Mouse (Mus musculus) embryo, embryonic 10 days (tissue): ENCODE data around the gene 1700113H08Rik.

ENCODE experiments used
- DNase-seq: peaks from one replicate; pipeline ENCODE4 v3.0.0-alpha.2; 2015; ENCODE audit warnings: low spot score

1700113H08Rik gene

DNA sequence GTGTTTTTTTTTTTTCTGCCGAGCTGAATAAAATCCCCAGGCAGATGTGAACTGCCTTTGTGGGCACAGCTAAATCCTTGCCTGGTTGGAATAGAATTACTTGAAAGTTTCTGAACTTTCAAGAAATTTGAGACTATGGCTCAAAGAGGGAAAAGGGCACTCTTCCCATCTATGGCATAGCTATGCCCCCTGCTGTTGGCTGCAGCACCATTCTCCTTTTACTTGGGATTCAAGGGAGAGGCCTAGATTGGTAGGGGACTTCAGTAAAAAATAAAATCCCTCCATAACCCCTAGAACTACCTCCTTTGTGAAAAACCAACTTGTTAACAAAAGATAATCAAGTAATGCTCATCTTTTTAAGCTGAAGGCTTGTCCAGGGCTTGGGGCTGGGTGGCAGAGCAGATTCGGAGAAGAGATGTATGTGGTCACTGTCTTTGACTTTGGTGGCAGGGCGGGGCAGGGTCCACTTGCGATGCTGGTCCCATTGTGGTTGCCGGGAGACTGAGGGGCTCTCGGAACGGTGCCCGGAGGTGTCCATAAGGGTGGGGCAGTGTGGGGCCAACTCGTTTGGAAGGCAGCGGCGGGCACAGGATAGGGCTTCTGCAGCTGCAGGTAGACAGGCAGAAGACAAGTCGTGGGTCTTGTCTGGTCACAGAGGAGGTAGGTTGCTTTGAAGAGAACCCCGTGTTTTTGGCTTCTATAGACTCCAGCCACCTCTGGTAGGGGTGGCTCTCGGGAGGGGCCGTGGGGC, at the start of gene 1700113H08Rik:
Gene 1700113H08Rik, plus strand, starts transcription at position 546 of the 751 bp plus-strand sequence.
- peak; percentile 54 for DNase-seq

DNA sequence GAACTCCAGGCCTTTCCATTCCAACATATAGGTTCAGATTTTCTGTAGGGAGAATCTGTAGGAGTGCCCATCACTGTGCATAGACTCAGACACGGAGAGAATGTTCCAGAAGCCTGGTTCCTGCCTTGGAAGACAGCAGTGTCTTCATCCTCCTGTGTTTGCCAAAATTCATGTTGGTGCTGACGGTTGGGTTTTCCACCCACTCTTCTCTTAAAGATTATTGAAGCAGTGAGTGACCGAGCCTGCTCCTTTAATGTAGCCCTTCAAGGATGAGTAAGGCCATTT, 49.7 kb upstream of the 1700113H08Rik start:
- DNase-seq, result no peak

DNA sequence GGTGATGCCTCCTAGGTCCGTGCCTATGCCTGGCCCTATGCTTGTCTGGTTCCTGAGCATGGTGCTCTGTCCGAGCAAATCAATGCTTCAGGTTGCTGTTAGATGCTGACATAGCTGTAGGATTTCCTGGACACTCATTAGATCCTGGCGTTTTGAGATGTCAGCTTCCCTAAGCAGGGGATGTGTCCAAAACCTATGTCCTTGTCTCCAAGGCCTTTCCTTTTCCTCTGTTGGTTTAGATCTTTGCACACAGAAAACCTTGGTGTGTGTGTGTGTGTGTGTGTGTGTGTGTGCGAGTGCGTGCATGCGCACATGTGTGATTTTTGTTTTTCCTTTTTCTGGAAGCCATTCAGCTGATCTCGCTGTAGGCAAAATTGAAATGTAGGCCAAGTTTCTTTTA, 45.8 kb upstream of the 1700113H08Rik start:
- no peak for DNase-seq

DNA sequence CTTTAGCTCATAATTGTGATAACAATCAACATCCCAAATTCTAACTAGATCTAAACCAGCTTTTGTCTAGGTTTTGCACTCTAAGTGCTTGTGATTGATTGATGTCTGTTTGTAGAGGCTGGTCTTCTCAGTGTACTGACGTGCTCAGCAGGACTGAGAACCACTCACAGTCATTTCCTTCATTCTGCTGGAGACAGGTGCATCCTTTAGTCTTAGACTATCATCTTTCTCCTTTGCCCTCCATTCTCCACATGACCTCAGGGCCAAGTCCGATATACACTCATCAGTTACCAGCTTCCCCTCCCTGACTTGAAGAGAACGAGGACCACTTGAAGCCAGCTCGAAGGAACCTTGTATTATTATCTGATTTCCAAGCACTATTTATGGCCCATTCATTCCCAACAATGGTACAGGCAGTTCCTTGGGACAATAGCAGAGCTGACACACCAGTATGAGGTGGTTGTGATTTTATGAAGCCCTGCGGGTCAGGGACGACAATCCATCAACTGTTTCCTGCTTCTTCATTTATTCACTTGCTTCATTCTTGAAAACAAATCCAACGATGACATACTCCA, 43.4 kb upstream of the 1700113H08Rik start:
- no peak for DNase-seq

DNA sequence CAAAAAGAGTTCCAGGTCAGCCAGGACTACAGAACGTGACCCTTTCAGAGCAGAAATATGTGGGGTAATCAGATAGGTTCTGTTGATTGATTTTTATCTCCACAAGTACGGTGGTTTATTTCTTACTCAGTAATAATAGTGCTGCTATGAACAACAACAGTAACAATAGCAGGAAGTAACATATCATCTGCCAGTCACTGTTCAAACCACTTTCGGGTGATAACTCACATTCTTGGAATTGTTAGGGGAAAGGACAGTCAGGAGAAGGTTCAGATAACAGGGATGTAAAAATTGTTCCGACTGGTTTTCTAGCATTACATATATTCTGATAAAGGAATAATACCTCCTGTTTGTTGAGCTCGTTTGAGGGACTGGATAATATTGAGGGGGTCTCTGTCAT, 42.4 kb upstream of the 1700113H08Rik start:
- DNase-seq, result no peak

DNA sequence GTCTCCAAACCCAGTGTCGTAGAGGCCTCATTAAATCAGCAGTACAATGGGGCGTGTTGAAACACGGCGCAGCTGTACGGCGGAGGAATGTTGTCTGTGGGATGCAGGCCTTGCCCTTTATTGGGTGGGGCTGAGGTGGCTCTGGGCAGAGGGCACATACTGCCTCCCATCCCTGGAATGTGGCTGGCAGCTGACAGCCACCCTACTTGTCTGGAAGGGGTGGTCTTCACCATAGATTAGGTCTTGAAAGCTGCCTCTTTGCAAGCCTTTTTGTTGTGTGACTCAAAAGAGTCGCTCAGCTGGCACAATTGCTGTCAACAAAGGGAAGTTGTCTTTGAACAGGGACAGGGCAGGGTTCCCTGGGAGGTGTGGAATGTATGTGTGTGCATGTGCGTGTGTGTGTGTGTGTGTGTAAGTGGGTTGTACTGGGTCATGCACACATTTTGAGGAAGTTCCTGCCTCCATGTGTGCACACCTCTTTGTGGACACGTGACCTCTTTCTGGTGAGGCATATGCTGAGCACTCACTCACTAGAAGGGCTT, 41.6 kb upstream of the 1700113H08Rik start:
- DNase-seq, result peak; percentile 61

DNA sequence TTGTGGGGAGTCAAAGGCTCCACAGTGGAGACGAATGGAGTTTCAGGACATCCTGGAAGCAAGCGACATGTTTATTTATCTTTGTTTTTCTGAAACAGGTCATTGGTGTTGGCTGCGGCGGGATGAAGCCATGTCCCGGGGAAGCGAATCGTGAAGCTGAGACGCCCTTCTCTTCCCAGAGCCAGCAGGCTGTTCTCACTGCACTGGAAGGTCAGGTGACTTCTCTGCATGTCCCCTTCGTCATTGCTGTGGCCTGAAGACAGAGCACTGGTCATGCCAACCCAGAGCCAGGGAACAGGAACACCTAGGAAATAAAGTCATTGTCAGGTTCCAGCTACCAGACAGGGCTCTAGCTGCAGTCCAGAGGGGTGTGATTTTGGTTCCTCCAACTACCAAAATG, 39.0 kb upstream of the 1700113H08Rik start:
- DNase-seq, result no peak

DNA sequence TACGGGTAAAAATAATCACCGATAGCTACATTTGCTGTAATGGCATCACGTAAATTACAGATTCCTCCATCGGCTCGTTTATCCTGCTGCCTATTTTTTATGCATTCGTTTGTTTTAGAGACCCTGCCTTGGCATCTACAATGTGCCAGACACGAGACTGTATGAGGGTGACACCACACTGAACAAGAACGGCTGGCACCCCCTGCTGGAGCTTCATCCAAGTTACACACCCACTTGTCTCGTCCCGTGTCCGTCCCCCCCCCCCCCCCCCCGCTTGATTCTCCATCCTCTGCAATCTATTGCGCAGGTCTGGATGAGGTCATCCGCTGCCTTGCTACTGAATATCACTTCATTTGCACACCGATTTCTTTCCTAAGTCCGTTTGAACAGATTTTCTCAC, 37.1 kb upstream of the 1700113H08Rik start:
- DNase-seq, result peak; percentile 51

DNA sequence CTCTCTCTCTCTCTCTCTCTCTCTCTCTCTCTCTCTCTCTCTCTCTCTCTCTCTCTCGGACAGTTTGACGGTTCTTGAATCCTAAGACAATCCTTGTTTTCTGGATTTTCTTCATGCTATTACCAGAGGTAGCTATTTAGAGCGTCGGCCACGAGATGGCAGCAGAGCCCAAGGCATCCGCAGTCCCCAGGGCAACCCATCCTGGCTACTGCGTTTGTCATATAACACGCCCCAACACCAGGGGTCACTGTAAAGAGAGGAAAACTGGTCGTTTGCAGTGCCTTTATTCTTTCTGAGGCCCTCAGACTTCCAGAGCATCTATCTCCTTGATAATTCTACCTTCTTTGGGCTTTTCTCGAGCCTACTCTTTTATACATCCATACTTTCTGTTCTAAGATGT, 33.0 kb upstream of the 1700113H08Rik start:
- DNase-seq, result peak; percentile 96

DNA sequence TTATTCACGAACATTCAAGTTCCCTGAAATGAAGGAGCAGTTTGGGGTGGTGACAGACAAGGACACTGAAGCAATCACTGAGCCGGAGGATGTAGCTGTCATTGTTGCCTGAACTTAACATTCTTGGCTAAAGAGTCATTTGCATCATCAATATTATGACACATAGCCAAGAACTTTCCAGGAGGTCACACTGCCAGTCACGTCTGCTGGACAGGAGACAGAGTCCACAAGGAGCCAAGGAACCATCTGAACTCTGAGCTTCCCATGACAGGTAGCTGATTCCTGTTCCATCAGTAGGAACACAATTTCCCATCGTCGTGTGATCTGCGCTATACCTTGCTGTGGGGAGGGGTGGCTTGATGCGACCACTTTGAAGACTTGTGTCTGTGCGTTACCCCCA, 25.1 kb upstream of the 1700113H08Rik start:
- no peak for DNase-seq

DNA sequence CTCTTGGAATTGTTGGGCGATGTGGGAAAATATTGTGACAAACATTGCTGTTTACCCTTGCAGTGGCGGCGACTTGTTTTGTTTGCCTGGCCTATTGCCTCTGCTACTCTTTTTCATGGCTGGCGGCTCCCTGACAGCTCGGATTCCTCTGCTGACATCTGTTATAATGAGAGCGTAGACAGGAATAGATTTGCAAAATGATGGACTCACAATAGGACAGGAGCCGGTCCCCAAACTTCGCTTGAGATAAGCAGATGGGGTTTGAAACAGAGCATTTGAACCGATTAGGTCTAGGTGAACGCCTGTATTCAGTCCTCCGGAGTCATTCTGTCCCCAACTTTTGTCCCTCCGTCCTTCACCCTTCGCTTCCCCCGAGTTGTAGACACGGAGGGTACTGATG, 22.0 kb upstream of the 1700113H08Rik start:
- DNase-seq, result no peak

DNA sequence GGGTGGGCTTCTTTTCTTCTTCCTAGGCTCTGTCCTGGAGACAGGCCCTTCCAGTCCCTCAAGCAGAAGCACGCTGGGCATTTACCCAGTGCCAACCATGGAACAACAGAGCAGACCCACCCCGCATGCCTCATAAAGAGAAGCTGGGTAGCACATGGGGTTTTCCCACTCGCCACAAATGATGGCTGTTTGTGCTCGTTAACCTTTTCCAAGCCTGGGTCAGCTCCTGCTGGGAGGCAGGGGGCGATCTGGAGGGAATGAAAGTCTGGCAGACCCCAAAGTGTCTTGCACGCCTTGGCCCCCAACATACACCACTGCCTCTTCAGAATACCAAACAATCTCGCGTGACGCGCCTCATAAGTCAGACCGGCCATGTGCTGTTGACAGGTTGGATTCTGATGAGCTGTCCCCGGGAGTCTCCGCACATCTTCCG, 21.6 kb upstream of the 1700113H08Rik start:
- DNase-seq, result peak; percentile 56

DNA sequence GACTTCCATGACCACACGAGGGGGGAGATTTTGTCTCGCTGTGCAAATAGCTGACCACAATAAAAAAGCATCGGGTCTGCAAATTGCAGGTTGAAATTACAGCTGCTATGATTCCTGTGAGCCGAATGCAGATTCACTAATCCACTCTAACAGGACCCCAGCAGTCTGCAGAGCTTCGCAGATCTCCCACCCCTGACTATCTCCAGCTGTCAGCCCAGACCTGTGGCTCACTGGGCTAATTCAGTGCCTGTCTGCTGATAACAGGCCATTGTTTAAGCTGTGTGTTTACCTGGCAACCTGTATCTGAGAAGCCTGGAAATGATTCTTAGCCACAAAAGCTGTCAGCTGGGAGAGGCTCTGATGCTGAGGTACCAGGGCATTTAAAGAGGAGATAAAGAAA, 20.8 kb upstream of the 1700113H08Rik start:
- no peak for DNase-seq

DNA sequence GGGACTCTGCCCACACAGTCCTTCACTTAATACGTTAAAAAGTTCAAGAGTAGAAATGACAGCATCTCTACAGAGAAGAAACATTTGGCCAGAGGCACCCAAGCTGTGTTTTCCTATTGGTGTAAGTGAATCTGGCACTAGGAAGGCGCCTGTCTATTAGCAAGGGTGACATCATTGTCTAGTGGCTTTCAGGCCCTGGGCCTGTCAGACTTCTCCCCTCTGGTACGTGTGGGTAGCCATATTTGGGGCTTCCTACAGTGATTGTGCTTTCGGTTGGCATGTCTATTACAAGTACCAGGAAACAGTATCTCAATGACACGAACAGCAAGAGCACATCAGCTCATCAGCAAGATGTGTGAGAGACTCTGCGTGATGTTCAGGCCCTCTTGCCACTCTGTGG, 18.5 kb upstream of the 1700113H08Rik start:
- DNase-seq, result no peak

DNA sequence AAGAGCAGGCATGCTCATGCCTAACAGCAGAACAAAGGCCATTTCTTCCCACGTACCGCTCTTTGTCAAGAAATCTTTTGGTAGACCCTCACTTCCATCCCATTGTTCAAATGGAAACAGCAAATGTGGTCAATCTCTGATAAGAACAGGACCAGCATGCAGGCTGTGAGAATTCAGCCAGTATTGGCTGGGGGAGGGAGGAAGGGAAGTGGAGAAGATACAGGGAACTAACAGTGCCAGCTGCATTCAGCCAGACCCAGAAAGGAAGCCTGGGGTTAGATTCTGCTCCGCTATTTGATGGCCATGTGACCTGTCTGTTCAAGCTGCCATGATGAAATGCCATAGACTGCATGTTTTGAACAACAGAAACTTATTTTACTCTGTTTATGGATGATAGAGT, 18.0 kb upstream of the 1700113H08Rik start:
- no peak for DNase-seq

DNA sequence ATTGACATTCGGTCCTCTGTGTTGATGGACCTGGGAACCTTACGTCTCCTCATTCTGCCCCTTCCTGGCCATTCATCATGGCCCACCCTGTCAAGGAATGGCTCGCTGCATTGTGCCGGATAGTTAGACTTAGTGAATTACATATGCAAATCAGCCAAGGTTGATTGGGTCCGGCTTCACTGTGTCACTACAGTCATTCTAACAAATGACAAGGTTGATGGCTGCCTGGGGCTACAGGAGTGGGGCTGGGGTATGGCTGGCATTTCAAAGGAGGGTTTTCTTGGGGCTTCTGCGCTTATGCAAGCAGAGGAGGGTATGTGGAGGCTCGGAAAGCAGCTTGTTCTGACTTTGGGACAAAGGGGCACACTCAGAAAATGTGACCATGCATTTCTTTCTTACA, 16.6 kb upstream of the 1700113H08Rik start:
- DNase-seq, result no peak

DNA sequence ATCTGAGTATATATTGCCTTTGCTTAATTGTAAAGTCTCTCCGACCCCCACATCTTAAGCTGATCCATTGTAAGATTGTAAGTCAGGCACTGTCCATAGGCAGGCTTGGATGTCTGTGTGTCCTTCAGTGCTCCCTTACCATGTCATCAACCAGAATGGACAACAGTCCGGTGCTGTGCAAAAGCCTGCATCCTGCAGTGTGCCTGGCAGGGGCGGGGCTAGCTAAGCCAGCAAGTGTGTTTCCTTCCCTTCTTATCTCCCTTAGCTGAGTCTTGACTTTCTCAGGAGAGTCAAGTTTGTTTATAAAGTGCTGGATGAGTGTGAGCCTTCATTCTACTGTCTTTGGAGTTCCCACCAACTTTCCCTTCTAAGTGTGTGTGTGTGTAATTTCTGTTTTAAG, 12.6 kb upstream of the 1700113H08Rik start:
- DNase-seq, result no peak

DNA sequence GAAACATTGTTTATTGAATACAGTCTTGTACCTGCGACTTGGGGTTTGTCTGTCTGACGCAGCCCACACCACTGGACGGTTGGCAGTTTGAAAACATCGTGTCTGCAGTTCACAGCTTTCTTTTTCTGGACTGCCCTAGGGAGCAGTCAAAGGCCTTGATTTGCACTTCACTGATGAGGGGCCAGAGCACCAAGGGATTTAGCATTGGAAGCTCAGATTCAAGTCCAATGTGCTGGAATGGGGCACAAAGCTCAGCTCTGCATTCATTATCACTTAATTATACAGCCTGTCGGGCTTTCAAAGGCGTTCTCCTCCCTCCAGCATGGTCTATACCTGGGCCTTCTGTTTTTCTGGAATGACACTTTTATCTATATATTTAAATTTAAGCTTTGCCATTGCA, 11.4 kb upstream of the 1700113H08Rik start:
- DNase-seq, result peak; percentile 21

DNA sequence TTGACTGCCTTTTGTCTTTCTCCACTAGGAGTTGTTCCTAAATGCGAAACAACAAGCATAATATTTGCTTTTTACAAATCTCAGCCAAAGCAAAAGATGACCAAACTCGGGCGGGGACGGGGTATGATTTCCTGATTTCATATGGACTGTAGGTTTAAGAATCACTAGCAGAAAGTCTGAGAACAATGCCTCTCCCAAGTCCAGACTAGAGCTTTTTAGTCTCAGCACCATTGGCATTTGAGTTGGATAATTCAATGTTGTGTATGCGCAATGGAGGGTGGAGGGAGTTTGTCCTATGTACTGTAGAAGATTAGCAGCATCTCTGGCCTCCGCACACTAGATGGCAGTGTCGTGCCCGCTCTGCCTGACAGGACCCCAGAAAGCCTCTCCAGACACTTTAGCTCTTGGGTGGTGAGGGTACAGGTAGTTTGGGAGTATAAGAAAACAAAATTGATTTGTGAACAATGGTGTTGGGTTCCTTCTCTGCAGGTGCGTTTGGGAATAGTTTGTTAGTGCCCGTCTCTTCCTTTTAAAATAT, 10.8 kb upstream of the 1700113H08Rik start:
- peak; percentile 34 for DNase-seq

DNA sequence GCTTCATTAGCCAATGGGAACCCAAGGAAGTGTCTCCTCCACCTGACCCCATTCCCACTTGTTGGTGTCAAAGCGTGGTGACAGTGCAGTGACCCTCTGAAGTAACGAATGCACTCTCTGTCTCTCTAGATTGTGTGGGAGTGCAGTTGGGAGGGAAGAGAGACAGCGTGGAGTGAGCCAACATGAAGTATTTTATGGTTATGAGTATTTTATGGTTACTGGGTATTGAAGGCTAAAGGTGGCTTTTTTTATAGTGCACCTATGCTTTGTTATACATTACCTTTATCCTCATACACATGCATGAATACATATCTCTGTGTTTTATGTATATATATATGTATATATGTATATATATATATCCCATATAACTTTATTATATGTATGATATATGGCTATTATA, 8.7 kb upstream of the 1700113H08Rik start:
- no peak for DNase-seq

DNA sequence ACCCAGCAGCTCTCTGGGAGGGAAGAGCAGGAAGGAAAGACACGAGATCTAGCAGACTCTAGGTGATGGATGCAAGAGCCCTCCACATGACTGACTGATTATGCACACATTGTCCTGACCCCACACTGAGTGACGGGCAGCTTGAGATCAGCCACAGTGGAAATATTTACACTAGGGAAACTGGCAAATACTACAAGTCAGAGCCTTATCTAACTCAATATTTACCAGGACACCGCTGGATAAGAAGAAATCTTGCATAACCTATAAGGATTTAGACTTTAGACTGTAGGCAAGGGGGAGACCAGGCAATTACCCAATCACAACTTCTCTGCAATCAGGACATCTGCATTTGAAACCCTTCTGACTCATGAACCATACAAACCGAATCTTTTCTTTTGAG, 6.1 kb upstream of the 1700113H08Rik start:
- no peak for DNase-seq

DNA sequence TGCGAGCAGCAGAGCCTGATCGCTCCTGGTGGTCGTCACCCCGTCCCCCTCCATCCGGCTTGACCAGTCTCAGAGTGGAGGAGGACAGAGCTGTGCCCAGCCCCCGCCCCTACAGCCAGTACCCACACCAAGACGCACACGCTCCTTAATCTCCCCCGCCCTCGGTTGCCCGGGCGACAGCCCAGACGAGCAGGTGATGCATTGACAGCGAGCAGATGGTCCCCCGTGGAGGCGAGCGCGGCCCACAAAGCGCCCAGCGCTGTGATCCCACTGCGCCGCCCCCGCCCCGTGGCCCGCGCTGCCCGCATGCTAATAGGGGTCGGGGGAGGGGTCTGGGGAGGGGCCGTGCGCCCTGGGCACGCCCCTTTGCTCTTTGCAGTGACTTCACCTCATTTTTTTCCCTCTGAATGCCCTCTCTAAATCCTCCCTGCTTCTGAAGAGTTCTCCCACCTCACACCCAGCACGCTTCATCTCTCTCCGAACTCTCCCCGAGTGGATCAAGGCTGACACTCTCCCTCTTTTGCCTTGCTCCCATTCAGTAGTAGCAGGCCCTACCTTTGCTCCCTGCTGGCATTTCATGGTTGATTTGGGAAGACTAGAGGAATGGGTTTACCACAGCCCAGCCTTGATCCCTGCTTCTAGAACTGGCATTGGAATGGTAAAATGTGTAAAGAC, 543 bp downstream of the 1700113H08Rik start:
- peak; percentile 82 for DNase-seq

DNA sequence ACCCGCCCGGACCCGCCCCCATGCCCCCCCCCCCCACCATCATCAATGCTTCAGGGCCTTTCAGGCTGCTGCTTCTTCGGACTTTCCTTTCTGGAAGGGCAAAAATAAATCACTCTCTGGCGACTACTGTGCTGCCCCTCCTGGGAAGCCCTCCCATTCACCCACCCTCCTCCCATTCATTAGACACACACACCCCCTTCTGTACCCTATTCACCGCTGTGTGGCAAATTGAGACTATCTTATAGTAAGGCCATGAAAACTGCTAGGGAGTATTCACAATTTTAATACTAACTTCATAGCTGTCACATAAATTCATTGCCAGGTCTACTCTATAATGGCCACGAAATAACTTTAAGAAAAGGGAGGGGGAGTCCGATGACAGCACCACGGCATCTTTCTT, 1.1 kb downstream of the 1700113H08Rik start:
- peak; percentile 23 for DNase-seq
